ENCODE assay signal across 10 mouse cellular contexts in genomic region chr7:27335011-27335720, GRCm38 (mm10). TPM values are rescaled to one million over a fixed set of nuclear protein-coding genes. Genes with fewer than 3 reads are reported as not detected.
DNase-seq lines count a peak whose midpoint lies in the region; ATAC-seq and TF ChIP-seq lines count a peak whose summit lies in the region.
"Had no signal": no experiment of that assay in that cellular context is flagged by ENCODE, and none has a peak within 500 bp of the region (broad histone marks: within the 10 kb centered on the region; RNA-seq: fewer than 3 reads in every experiment).

No protein-coding gene starts in this region.

- 0 out of 2 replicates have a peak, but pooled peaks have one; percentile 0 for ATAC-seq in forebrain, embryonic 13.5 days
- no peak for ATAC-seq in forebrain, embryonic 16.5 days
- no peak for ATAC-seq in lung, embryonic 14.5 days (ENCODE audit: insufficient read depth)
- no peak for ATAC-seq in embryonic facial prominence, embryonic 14.5 days (ENCODE audit: low read depth)
- ATAC-seq in limb, embryonic 13.5 days (ENCODE audit: low FRiP score, low read depth) = no peak
- ATAC-seq in liver, embryonic 12.5 days = no peak

- H3K9me3 ChIP-seq in forebrain, embryonic 13.5 days (replicated peaks) = no peaks in the 10 kb centered on the region
- no peaks in the 10 kb centered on the region for H3K9me3 ChIP-seq in forebrain, embryonic 16.5 days (ENCODE audit: control insufficient read depth, low read length)
- H3K9me3 ChIP-seq in lung, embryonic 14.5 days (ENCODE audit: low read depth, low read length) = no peaks in the 10 kb centered on the region
- H3K9me3 ChIP-seq in embryonic facial prominence, embryonic 14.5 days (ENCODE audit: control insufficient read depth, low read length) = no peaks in the 10 kb centered on the region
- no peaks in the 10 kb centered on the region for H3K9me3 ChIP-seq in limb, embryonic 13.5 days
- no peaks in the 10 kb centered on the region for H3K9me3 ChIP-seq in liver, embryonic 12.5 days (replicated peaks)

- H3K27me3 ChIP-seq in forebrain, embryonic 13.5 days = peaks cover 70% of the 10 kb centered on the region
- H3K27me3 ChIP-seq in forebrain, embryonic 16.5 days (replicated peaks; ENCODE audit: control insufficient read depth, insufficient read depth, low read length) = peaks cover 50% of the 10 kb centered on the region
- peaks cover 70% of the 10 kb centered on the region for H3K27me3 ChIP-seq in lung, embryonic 14.5 days (ENCODE audit: insufficient read depth, low read length)
- H3K27me3 ChIP-seq in embryonic facial prominence, embryonic 14.5 days (replicated peaks; ENCODE audit: control insufficient read depth, insufficient read depth, low read length) = peaks cover 54% of the 10 kb centered on the region
- H3K27me3 ChIP-seq in limb, embryonic 13.5 days = peaks cover 81% of the 10 kb centered on the region
- H3K27me3 ChIP-seq in liver, embryonic 12.5 days (replicated peaks) = peaks cover 99% of the 10 kb centered on the region

- TF ChIP-seq CTCF in lung, embryonic 14.5 days (IDR thresholded peaks at IDR 0.05; ENCODE audit: low read depth) = no peak
- TF ChIP-seq CTCF in lung, adult 2 months (IDR thresholded peaks at IDR 0.05; ENCODE audit: insufficient read depth, low read length) = no peak

- H3K27ac ChIP-seq in forebrain, embryonic 13.5 days = no peak overlapping the region
- H3K27ac ChIP-seq in forebrain, embryonic 16.5 days (ENCODE audit: low read length) = no peak overlapping the region
- peak overlapping the region; percentile 72 for H3K27ac ChIP-seq in lung, embryonic 14.5 days (ENCODE audit: low read depth)
- H3K27ac ChIP-seq in embryonic facial prominence, embryonic 14.5 days (replicated peaks; ENCODE audit: low read depth, low read length) = no peak overlapping the region
- H3K27ac ChIP-seq in limb, embryonic 13.5 days = no peak overlapping the region
- H3K27ac ChIP-seq in liver, embryonic 12.5 days = no peak overlapping the region
- H3K27ac ChIP-seq: liver, embryonic 14.5 days had no signal

- 61% methylated on average over 15 of the region's 15 CpGs for WGBS in forebrain, embryonic 13.5 days
- 67% methylated on average over 15 of the region's 15 CpGs for WGBS in forebrain, embryonic 16.5 days
- 41% methylated on average over 15 of the region's 15 CpGs for WGBS in lung, embryonic 14.5 days
- WGBS in lung, adult 2 months = 40% methylated on average over 15 of the region's 15 CpGs
- WGBS in embryonic facial prominence, embryonic 14.5 days = 55% methylated on average over 12 of the region's 15 CpGs
- 65% methylated on average over 15 of the region's 15 CpGs for WGBS in limb, embryonic 13.5 days
- 45% methylated on average over 15 of the region's 15 CpGs for WGBS in liver, embryonic 12.5 days (ENCODE audit: insufficient replicate concordance)

- H3K4me3 ChIP-seq in forebrain, embryonic 13.5 days = no peak overlapping the region
- H3K4me3 ChIP-seq in forebrain, embryonic 16.5 days (replicated peaks; ENCODE audit: low read length) = no peak overlapping the region
- H3K4me3 ChIP-seq in lung, embryonic 14.5 days (ENCODE audit: low read depth, low read length) = no peak overlapping the region
- no peak overlapping the region for H3K4me3 ChIP-seq in lung, adult 2 months (replicated peaks; ENCODE audit: extremely low read depth, low read depth, low read length)
- no peak overlapping the region; the same call in 1 of the 2 replicates for H3K4me3 ChIP-seq in embryonic facial prominence, embryonic 14.5 days (ENCODE audit: low read depth, low read length)
- H3K4me3 ChIP-seq in limb, embryonic 13.5 days = peak overlapping the region; percentile 51; the same call in 1 of the 2 replicates
- no peak overlapping the region for H3K4me3 ChIP-seq in liver, embryonic 12.5 days

- DNase-seq in lung, embryonic 14.5 days = no peak
- no peak for DNase-seq in lung, adult 2 months
- no peak for DNase-seq in embryonic facial prominence, embryonic 14.5 days (ENCODE audit: low spot score)
- DNase-seq in cerebellum, postnatal 4 days (ENCODE audit: low spot score in 2 of 2) = no peak

- H3K4me2 ChIP-seq in forebrain, embryonic 13.5 days = peak overlapping the region; percentile 69; the same call in 1 of the 2 replicates
- H3K4me2 ChIP-seq in forebrain, embryonic 16.5 days (ENCODE audit: low read length) = no peak overlapping the region
- H3K4me2 ChIP-seq in lung, embryonic 14.5 days = peak overlapping the region; percentile 93
- 0 out of 2 replicates have a peak overlapping the region, but pooled peaks have one; percentile 81 for H3K4me2 ChIP-seq in embryonic facial prominence, embryonic 14.5 days (ENCODE audit: low read depth, low read length)
- H3K4me2 ChIP-seq in limb, embryonic 13.5 days (replicated peaks) = peak overlapping the region; percentile 97
- H3K4me2 ChIP-seq in liver, embryonic 12.5 days = no peak overlapping the region

- H3K9ac ChIP-seq in forebrain, embryonic 13.5 days = no peak overlapping the region
- H3K9ac ChIP-seq in forebrain, embryonic 16.5 days (replicated peaks; ENCODE audit: low read depth, low read length) = no peak overlapping the region
- peak overlapping the region; percentile 80; the same call in 1 of the 2 replicates for H3K9ac ChIP-seq in lung, embryonic 14.5 days
- H3K9ac ChIP-seq in embryonic facial prominence, embryonic 14.5 days (ENCODE audit: low read depth, low read length) = no peak overlapping the region
- H3K9ac ChIP-seq in limb, embryonic 13.5 days = no peak overlapping the region; the same call in 1 of the 2 replicates
- H3K9ac ChIP-seq in liver, embryonic 12.5 days = no peak overlapping the region
- H3K9ac ChIP-seq: liver, embryonic 14.5 days had no signal

- peaks cover 70% of the 10 kb centered on the region for H3K4me1 ChIP-seq in forebrain, embryonic 13.5 days
- peaks cover 68% of the 10 kb centered on the region for H3K4me1 ChIP-seq in forebrain, embryonic 16.5 days (replicated peaks; ENCODE audit: control insufficient read depth, insufficient read depth, low read length)
- peaks cover 1% of the 10 kb centered on the region; the same call in 1 of the 2 replicates for H3K4me1 ChIP-seq in lung, embryonic 14.5 days (ENCODE audit: insufficient read depth)
- H3K4me1 ChIP-seq in lung, adult 2 months (ENCODE audit: control insufficient read depth, insufficient read depth, low read length) = peaks cover 8% of the 10 kb centered on the region
- peaks cover 37% of the 10 kb centered on the region for H3K4me1 ChIP-seq in embryonic facial prominence, embryonic 14.5 days (ENCODE audit: control insufficient read depth, insufficient read depth, low read length)
- peaks cover 67% of the 10 kb centered on the region for H3K4me1 ChIP-seq in limb, embryonic 13.5 days
- H3K4me1 ChIP-seq in liver, embryonic 12.5 days = peaks cover 62% of the 10 kb centered on the region

- H3K36me3 ChIP-seq in forebrain, embryonic 13.5 days (ENCODE audit: poor library complexity, severe bottlenecking) = no peaks in the 10 kb centered on the region
- no peaks in the 10 kb centered on the region for H3K36me3 ChIP-seq in forebrain, embryonic 16.5 days (ENCODE audit: control insufficient read depth, insufficient read depth)
- no peaks in the 10 kb centered on the region for H3K36me3 ChIP-seq in lung, embryonic 14.5 days (ENCODE audit: insufficient read depth)
- no peaks in the 10 kb centered on the region for H3K36me3 ChIP-seq in embryonic facial prominence, embryonic 14.5 days (ENCODE audit: control insufficient read depth, insufficient read depth, low read length)
- no peaks in the 10 kb centered on the region for H3K36me3 ChIP-seq in limb, embryonic 13.5 days
- H3K36me3 ChIP-seq in liver, embryonic 12.5 days = no peaks in the 10 kb centered on the region

- TF ChIP-seq POLR2A in lung, adult 2 months (IDR thresholded peaks at IDR 0.05; ENCODE audit: borderline replicate concordance, extremely low read depth, low read depth, low read length) = no peak

RNA-seq across cellular contexts. Expression of gene Ltbp4, which starts 2.3 kb away (rescaled TPM):
- 10.5 and 13.4 TPM in 2 replicates for polyA plus RNA-seq in forebrain, embryonic 13.5 days (2015; fragmentation: Nextera tagmentation; extraction: Ambion mirVana)
- 13.3 and 18.2 TPM in 2 replicates for polyA plus RNA-seq in forebrain, embryonic 16.5 days (2015; fragmentation: Nextera tagmentation; extraction: Ambion mirVana)
- 73.5 and 86.0 TPM in 2 replicates for polyA plus RNA-seq in lung, embryonic 14.5 days (2014; fragmentation: Nextera tagmentation; extraction: Ambion mirVana)
- 496 and 612 TPM in 2 replicates for polyA plus RNA-seq in lung, adult 2 months (2012; rRNA removed)
- polyA plus RNA-seq in embryonic facial prominence, embryonic 14.5 days (2014; fragmentation: Nextera tagmentation; extraction: Ambion mirVana) = 74.2 and 74.8 TPM in 2 replicates
- 25.8 and 29.3 TPM in 2 replicates for polyA plus RNA-seq in limb, embryonic 13.5 days (2015; fragmentation: Nextera tagmentation; extraction: Ambion mirVana)
- polyA plus RNA-seq in liver, embryonic 12.5 days (2016; fragmentation: Nextera tagmentation; extraction: Ambion mirVana) = 5.7 TPM in 2 replicates

RNA-seq across cellular contexts. Expression of gene Shkbp1, which starts 20.7 kb away (rescaled TPM):
- 85.4 and 89.3 TPM in 2 replicates for polyA plus RNA-seq in forebrain, embryonic 13.5 days (2015; fragmentation: Nextera tagmentation; extraction: Ambion mirVana)
- 88.1 and 95.5 TPM in 2 replicates for polyA plus RNA-seq in forebrain, embryonic 16.5 days (2015; fragmentation: Nextera tagmentation; extraction: Ambion mirVana)
- 45.1 and 53.5 TPM in 2 replicates for polyA plus RNA-seq in lung, embryonic 14.5 days (2014; fragmentation: Nextera tagmentation; extraction: Ambion mirVana)
- 76.4 and 85.1 TPM in 2 replicates for polyA plus RNA-seq in lung, adult 2 months (2012; rRNA removed)
- polyA plus RNA-seq in embryonic facial prominence, embryonic 14.5 days (2014; fragmentation: Nextera tagmentation; extraction: Ambion mirVana) = 26.5 and 30.3 TPM in 2 replicates
- 49.2 and 54.5 TPM in 2 replicates for polyA plus RNA-seq in limb, embryonic 13.5 days (2015; fragmentation: Nextera tagmentation; extraction: Ambion mirVana)
- polyA plus RNA-seq in liver, embryonic 12.5 days (2016; fragmentation: Nextera tagmentation; extraction: Ambion mirVana) = 32.1 and 36.1 TPM in 2 replicates

RNA-seq across cellular contexts. Expression of gene Gm20479, which starts 22.1 kb away (rescaled TPM):
- 0.62 TPM in 1 of 2 replicates, not detected in the other for polyA plus RNA-seq in forebrain, embryonic 13.5 days (2015; fragmentation: Nextera tagmentation; extraction: Ambion mirVana)
- polyA plus RNA-seq in forebrain, embryonic 16.5 days (2015; fragmentation: Nextera tagmentation; extraction: Ambion mirVana) = not detected in 2 replicates
- 0.73 and 1.6 TPM in 2 replicates for polyA plus RNA-seq in lung, embryonic 14.5 days (2014; fragmentation: Nextera tagmentation; extraction: Ambion mirVana)
- not detected in 2 replicates for polyA plus RNA-seq in lung, adult 2 months (2012; rRNA removed)
- not detected in 2 replicates for polyA plus RNA-seq in embryonic facial prominence, embryonic 14.5 days (2014; fragmentation: Nextera tagmentation; extraction: Ambion mirVana)
- polyA plus RNA-seq in limb, embryonic 13.5 days (2015; fragmentation: Nextera tagmentation; extraction: Ambion mirVana) = not detected in 2 replicates
- not detected in 2 replicates for polyA plus RNA-seq in liver, embryonic 12.5 days (2016; fragmentation: Nextera tagmentation; extraction: Ambion mirVana)
- polyA plus RNA-seq: forebrain, postnatal 0 days had no signal

Comparison
In these comparisons a context has a peak if more than half of its experiments do, and no peak if none do; other contexts are left out.
1. H3K4me2 ChIP-seq: peak in forebrain, embryonic 13.5 days (single experiment), lung, embryonic 14.5 days (single experiment), embryonic facial prominence, embryonic 14.5 days (single experiment) and limb, embryonic 13.5 days (single experiment); none in forebrain, embryonic 16.5 days (single experiment) and liver, embryonic 12.5 days (single experiment).